Mouse (Mus musculus) right cerebral cortex, postnatal 10 days (tissue): ENCODE measurements around the gene Olfr1338.
"Not testable (repeated sequence)": the region's sequence is repeated elsewhere in the genome, so short reads cannot be mapped to it uniquely, and the experiment has no call there.

Experiments used
- DNase-seq, 2 experiments: peaks; one replicate each; pipeline ENCODE4 v3.0.0; 2021; ENCODE audit warnings: low spot score in 2 of 2

Gene Olfr1338

DNA sequence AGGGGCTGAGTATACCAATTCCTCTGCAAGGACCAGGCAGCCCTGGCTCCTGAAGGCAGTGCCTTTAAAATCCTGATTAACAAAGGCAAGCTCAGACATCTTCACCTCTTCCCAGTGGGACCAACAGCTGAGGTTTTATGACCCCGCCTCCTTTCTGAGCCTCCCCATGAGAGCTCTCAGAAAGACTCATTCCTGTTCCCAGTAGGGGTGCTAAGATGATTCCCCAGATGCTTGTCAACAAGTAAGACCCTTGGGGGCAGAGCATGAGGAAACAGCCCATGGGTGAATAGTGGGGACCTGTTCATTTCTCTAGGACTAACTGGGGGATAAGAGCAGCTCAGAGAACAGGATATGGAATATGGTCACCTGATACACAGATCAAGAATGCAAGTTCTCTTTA is at the start of gene Olfr1338:
Gene Olfr1338 (minus strand): TSS at position 101 of the 400 bp plus-strand sequence.
- no peak for DNase-seq

DNA sequence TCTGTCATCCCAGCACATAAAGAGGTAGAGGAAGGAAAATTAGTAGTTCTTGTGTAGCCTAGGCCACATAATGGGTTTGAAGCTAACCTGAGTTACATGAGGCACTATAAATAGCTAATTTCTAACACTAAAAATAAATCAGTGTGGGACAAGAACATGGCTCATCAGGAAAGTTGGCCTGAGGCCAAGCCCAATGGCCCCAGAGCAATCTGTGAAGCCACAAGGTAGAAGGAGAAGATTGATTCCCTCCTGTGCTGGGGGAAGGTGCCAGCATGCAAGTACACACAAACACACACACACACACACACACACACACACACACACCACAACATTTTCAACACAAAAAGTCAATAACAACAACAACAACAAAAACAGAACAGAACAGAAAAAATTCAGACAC is 34.3 kb upstream of the Olfr1338 start:
- not testable (repeated sequence) for DNase-seq

DNA sequence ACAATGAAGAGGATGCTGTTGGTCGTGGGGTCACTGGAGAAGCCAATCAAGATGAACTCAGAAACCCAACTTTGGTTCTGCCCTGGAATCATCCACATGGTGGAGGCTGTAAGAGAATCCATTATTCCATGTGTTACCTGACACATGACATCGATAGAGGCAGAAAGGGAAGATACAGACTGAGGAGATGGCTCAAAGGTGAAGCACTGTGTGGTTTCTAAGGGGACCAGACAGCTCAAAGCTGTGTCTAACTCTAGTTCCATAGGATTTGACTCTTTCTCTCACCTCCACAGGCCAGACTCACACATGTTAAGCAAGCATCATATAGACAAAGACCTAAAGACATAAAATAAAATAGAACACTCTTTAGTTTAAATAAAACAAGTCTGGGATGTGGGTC is 23.9 kb upstream of the Olfr1338 start, which contains the start of gene Olfr1337:
Gene Olfr1337 (minus strand): TSS at position 101 of the 400 bp plus-strand sequence.
- DNase-seq = no peak

DNA sequence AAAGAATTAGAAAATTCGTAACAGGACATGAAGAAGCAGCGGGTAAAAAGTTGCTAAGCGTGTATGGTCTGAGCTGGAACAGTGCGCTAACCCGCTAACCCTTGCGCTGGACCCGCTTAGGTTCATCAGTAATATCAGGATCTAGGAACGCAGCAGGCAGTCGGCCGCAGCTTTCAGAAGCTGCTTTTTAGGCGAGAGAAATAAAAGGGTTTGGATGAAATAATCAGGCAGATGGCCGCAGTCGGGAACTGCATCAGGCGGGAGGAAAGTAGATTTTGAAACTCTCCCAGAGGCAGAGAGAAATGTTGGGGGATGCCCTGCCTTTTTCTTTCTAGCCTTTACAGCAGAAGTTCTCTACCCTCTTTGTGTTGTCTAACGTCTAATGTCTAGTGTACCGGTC is 16.7 kb downstream of the Olfr1338 start:
- no peak for DNase-seq

DNA sequence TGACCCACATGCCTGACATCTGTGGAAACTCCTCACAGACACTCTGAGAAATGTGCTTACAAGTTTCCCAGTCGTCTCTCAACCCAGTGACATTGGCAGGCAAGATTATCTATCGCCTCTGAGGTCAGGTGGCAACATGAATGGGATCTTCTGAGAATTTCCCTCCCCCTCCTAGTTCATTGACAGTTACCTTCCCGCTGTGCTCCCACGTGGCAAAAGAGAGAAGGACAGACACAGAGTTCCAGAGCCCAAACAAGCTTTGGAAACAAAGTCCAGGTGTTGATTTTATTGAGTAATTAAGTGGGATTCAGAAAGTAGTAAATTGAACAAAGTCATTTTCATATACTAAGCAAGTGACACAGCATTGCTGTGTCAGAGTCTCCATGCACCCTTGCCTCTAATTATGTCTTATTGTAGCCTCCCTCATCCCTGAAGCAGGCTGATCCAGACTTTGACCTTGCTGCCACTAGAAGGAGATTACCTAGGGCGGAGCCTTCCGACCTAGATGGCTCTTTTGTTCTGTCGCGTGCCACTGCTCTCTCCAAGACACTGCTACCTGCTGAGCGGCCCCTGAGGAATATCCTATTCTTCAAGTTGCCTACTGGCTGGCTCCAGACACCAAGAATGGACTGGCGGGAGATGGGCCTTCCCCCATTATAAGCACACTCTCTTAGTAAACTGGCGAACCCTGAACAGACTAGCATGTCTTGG is 17.4 kb downstream of the Olfr1338 start:
- no peak for DNase-seq

DNA sequence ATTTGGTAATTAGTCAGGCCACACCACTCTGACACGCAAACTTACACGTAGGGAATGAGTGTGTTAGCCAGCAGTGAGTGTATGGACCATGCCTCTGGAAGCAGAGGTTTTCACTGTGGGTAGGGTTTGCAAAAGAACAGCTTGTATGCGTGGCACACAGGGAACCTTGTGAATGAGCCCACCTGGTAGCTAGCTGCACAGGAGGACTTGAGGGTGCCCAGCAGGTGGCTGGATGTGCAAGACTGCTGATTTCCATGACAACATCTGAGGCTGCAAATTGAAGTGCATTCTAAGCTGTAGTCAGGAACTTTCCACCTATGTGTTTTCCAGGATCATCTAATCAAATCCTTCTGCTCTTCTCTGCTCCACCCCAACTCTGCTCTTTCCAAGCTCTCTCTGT is 19.0 kb downstream of the Olfr1338 start:
- no peak for DNase-seq

DNA sequence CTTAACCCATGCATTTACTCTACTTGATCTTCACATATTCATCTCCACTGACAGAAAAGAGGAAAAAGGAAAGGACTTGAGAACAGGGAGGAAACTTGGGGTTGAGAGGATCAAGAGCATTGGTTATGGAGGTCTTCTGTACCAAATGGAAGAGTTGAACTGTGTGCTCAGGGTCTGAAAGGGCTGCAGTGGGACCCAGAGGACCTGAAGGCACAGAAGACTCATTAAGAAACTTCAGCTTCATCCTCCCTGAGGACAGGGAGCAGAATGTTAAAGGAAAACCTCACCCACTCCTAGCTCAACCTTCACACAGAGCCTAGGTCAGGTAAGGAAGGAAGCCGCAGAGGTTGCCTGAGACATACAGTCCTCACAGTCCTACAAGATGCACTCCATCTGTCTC is 26.7 kb downstream of the Olfr1338 start, which contains the start of gene Olfr1339:
Gene Olfr1339 (plus strand): TSS at position 301 of the 400 bp plus-strand sequence.
- DNase-seq = no peak

DNA sequence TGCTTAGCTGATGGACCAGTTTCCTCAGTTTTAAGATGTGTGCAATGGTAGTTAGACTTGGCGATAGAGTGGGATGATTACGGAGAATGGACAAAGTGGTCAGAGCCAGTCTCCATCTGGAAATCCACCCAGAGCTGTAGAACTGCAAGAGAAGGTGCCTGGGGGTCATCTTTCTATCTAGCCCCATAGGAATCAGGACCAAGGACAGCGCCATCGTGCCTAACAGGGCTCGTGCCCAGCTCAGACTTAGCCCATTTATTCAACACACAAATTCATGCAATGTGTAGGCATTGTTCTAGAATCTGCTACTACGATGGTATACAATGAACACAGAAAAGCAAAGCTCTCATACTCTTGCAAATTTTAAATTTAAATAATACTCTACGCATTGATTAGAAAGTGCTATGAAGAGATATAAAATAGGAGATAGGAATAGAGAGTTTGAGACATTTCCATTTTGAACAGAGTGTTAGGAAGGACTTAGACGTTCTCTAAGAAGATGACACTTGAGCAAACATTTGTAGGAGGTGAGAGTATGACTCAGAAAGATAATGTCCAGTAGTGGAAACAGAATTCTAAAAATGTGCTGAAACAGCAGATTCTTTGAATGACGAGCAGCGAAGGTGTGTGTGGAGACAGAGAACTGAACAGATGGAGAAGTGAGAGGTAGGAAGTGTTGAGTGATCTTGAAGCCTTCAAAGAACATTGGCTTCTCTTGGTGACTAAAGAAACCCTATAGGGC is 36.6 kb downstream of the Olfr1338 start:
- no peak for DNase-seq

DNA sequence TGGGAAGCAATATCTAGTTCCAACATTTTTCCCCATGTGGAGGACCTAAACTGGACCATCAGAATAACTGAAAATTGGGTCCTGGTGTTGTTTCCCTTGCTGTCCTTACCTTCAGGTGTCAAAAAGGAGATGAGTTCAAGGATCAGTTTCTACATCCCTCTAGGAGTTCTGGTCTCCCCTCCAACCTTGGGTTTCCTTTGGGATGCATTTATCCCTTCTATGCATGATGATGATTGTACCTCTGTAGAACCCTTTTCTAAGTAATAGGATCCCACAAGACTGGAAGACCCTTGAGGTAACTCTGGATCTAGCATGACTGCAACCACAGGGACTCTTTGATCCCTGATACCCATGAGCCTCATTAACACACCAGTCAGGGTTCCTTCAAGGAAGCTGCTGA is 38.7 kb downstream of the Olfr1338 start, which contains the start of gene Olfr1340:
Gene Olfr1340 (plus strand): TSS at position 301 of the 400 bp plus-strand sequence.
- DNase-seq = no peak

DNA sequence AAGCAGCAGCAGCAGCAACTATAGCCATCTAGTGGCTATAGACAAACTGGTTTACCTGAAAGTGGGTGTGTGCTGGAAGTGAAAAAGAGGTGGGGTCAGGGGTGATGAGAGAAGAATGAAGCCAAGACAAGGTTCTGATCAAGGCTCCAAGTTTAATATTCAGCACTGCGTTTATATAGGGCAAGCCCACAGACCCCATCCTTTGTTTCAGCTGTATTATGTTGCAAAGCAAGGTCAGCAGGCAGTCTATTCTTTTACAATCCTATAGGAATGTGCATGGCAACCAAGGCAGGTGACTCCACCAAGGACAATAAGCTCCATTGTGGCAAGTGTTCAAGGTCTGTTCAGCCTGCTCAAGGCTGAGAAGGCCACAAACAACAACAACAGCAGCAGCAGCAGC is 46.9 kb downstream of the Olfr1338 start:
- no peak for DNase-seq

DNA sequence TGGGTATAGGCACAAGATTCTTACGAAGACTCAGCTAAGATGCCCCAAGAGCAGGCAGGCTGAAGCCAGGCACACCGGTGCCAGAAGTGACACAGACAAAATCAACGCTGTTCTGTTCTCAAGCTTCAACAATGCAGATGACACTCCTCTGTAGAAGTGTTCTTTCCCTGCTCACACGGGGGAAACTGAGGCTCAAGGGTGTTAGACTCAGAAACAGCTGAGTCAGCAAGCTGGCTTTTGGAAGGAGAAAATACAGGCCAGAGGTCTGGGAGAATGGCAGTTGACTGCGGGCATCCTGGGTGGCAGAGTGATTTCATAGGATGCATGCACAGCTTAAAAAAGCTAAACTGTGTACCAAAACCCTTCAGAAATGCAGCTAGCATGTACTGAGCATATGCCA is 50.5 kb downstream of the Olfr1338 start:
- no peak for DNase-seq

DNA sequence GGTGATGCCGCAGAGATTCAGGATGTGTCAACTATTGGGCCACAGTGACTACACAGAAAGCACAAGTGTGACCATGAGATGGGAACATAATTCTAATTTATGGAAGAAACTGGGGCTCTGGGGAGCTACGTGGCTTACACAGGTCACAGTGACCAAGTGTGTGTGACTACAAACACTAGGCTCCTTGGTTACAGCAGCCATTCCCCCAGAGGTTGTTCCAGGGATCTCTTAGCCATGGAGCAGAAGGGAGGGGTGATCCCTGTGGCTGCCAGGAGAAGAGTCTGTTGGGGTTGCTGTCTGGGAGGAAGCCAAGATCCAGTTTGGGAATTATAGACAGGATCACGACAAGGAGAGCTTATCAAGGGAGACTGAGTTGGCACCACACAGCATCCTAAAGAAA is 55.3 kb downstream of the Olfr1338 start, which contains the start of gene Olfr1341:
Gene Olfr1341 (plus strand): TSS at position 301 of the 400 bp plus-strand sequence.
- no peak for DNase-seq
